Mouse (Mus musculus): ENCODE measurements around the gene 1700017B05Rik. TPM values are rescaled to one million over a fixed set of nuclear protein-coding genes. Genes with fewer than 3 reads are reported as not detected.

1700017B05Rik gene
- polyA plus RNA-seq (2012; rRNA removed): 3.3 and 4.1 TPM in 2 replicates

GRCm38 (mm10) chr9:57261913-57262794 is at the start of gene 1700017B05Rik:
TSS of gene 1700017B05Rik (minus strand) at chr9:57262612.

GRCm38 (mm10) chr9:57236256-57236655 is 26.2 kb downstream of the 1700017B05Rik start, which contains the start of gene Trcg1:
TSS of gene Trcg1 (plus strand) at chr9:57236556.

Other genes with a start within 250 kb of the 1700017B05Rik start
- gene Sin3a, start 190.6 kb downstream of the 1700017B05Rik start, polyA plus RNA-seq (2012; rRNA removed): 64.2 and 70.6 TPM in 2 replicates
- gene Man2c1, start 131.9 kb downstream of the 1700017B05Rik start, polyA plus RNA-seq (2012; rRNA removed): 173 and 203 TPM in 2 replicates
- 13.5 and 13.6 TPM in 2 replicates for gene Neil1, start 114.3 kb downstream of the 1700017B05Rik start, polyA plus RNA-seq (2012; rRNA removed)
- gene Commd4, start 104.3 kb downstream of the 1700017B05Rik start, polyA plus RNA-seq (2012; rRNA removed): 235 and 255 TPM in 2 replicates
- gene Trcg1, start 26.1 kb downstream of the 1700017B05Rik start, polyA plus RNA-seq (2012; rRNA removed): not detected in 2 replicates
- gene Ppcdc, start 177.5 kb upstream of the 1700017B05Rik start, polyA plus RNA-seq (2012; rRNA removed): 17.6 and 19.2 TPM in 2 replicates
- 158 and 168 TPM in 2 replicates for gene Scamp5, start 205.4 kb upstream of the 1700017B05Rik start, polyA plus RNA-seq (2012; rRNA removed)
- gene Rpp25, start 241.4 kb upstream of the 1700017B05Rik start, polyA plus RNA-seq (2012; rRNA removed): 8.9 and 9.9 TPM in 2 replicates